8 mouse cellular contexts compared by ENCODE assay signal in the genomic region with DNA sequence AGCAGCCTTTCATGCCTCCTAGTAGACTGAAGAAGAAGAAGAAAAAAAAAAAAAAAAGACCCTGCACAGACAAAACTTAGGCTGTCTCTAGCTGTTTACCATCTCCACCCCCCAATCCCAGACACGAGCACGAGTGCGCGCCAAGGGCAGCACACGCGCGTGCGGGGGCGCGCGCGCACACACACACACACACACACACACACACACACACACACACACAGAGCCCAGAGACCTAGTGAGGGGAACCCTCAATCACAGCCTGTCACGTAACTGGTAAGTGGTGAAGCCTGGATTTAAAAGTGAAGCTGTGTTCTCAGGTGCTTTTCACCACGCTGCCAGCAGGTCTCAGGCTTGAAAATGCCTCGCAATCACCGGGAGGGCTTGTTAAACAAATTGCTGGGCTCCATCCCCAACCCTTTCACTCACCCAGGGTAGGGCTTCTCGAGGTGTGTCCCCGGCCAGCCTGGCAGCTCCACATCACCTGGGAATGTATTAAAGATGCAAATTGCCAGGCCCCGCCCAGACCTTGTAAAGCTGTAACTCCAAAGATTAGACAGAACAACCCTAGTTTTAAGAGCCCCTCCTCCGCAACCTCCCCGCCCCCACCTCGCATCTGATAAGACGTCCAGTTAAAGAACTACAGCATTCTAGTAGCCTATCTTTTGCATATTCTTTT. TPM values are rescaled to one million over a fixed set of nuclear protein-coding genes. Genes with fewer than 3 reads are reported as not detected.
DNase-seq lines count a peak whose midpoint lies in the region; ATAC-seq and TF ChIP-seq lines count a peak whose summit lies in the region.

No protein-coding gene starts in this region.

- whole genome bisulfite sequencing in heart, embryonic 10.5 days: under 1% methylated on average over 23 of the region's 23 CpGs
- WGBS in intestine, embryonic 16.5 days: 2% methylated on average over 22 of the region's 23 CpGs
- 4% methylated on average over 23 of the region's 23 CpGs for WGBS in lung, adult 2 months

- TF ChIP-seq CTCF in lung, adult 2 months (IDR thresholded peaks at IDR 0.05; ENCODE audit: insufficient read depth, low read length): no peak

- H3K36me3 ChIP-seq in heart, embryonic 10.5 days: no peaks in the 10 kb centered on the region
- H3K36me3 ChIP-seq in erythroblast, embryonic 14.5 days (ENCODE audit: control insufficient read depth): peaks cover 2% of the 10 kb centered on the region; the same call in 1 of the 2 replicates
- H3K36me3 ChIP-seq in intestine, embryonic 16.5 days (ENCODE audit: control insufficient read depth, insufficient read depth, low read length): no peaks in the 10 kb centered on the region

- peak overlapping the region; percentile 86 for H3K4me2 ChIP-seq in intestine, embryonic 16.5 days (ENCODE audit: low read depth, low read length)

- peak overlapping the region; percentile 99 for H3K4me3 ChIP-seq in heart, embryonic 10.5 days
- peak overlapping the region; percentile 92 for H3K4me3 ChIP-seq in erythroblast, embryonic 14.5 days (replicated peaks)
- H3K4me3 ChIP-seq in intestine, embryonic 16.5 days (ENCODE audit: low read length): peak overlapping the region; percentile 46
- H3K4me3 ChIP-seq in lung, adult 2 months (replicated peaks; ENCODE audit: extremely low read depth, low read depth, low read length): peak overlapping the region; percentile 36

- H3K4me1 ChIP-seq in heart, embryonic 10.5 days: peaks cover 44% of the 10 kb centered on the region
- H3K4me1 ChIP-seq in erythroblast, embryonic 14.5 days (ENCODE audit: control insufficient read depth): peaks cover 56% of the 10 kb centered on the region
- peaks cover 37% of the 10 kb centered on the region for H3K4me1 ChIP-seq in intestine, embryonic 16.5 days (ENCODE audit: control insufficient read depth, insufficient read depth, low read length)
- H3K4me1 ChIP-seq in lung, adult 2 months (ENCODE audit: control insufficient read depth, insufficient read depth, low read length): peaks cover 9% of the 10 kb centered on the region

- H3K27ac ChIP-seq in heart, embryonic 10.5 days: peak overlapping the region; percentile 98
- peak overlapping the region; percentile 73 for H3K27ac ChIP-seq in intestine, embryonic 16.5 days (ENCODE audit: low read length)

- no peaks in the 10 kb centered on the region for H3K9me3 ChIP-seq in heart, embryonic 10.5 days
- no peaks in the 10 kb centered on the region for H3K9me3 ChIP-seq in erythroblast, embryonic 14.5 days (ENCODE audit: control insufficient read depth, low read length)
- no peaks in the 10 kb centered on the region for H3K9me3 ChIP-seq in intestine, embryonic 16.5 days (ENCODE audit: control insufficient read depth, low read length)

- peak; percentile 74 for ATAC-seq in intestine, embryonic 16.5 days
- peak; percentile 47 for ATAC-seq in neutrophil, adult 5-6 weeks (ENCODE audit: extremely low read depth, insufficient number of reproducible peaks, low FRiP score, poor library complexity, severe bottlenecking)

- no peak for TF ChIP-seq POLR2A in lung, adult 2 months (IDR thresholded peaks at IDR 0.05; ENCODE audit: borderline replicate concordance, extremely low read depth, low read depth, low read length)

- peak overlapping the region; percentile 59 for H3K9ac ChIP-seq in intestine, embryonic 16.5 days (ENCODE audit: low read depth, low read length)

- H3K27me3 ChIP-seq in heart, embryonic 10.5 days (ENCODE audit: insufficient read depth, poor library complexity, severe bottlenecking): no peaks in the 10 kb centered on the region
- no peaks in the 10 kb centered on the region for H3K27me3 ChIP-seq in erythroblast, embryonic 14.5 days (ENCODE audit: control insufficient read depth)
- H3K27me3 ChIP-seq in intestine, embryonic 16.5 days (replicated peaks; ENCODE audit: control insufficient read depth, insufficient read depth, low read length): no peaks in the 10 kb centered on the region

- peak; percentile 92 for DNase-seq in heart, embryonic 10.5 days (ENCODE audit: low spot score)
- no peak for DNase-seq in heart, adult 8-10 months (ENCODE audit: low spot score)
- peak; percentile 67 for DNase-seq in brain, adult 2 months (ENCODE audit: low read depth, low spot score)
- DNase-seq in lung, adult 2 months: peak; percentile 38
- DNase-seq in frontal cortex, adult 2 months (ENCODE audit: extremely low spot score in 1 of 2, low spot score in 1 of 2): no peak

RNA-seq across cellular contexts. Expression of a gene that starts 1.7 kb away (rescaled TPM):
- polyA plus RNA-seq in heart, embryonic 10.5 days (2016; fragmentation: Nextera tagmentation; extraction: Ambion mirVana): 20.0 and 23.0 TPM in 2 replicates
- 10 to 100 TPM; 15.2 to 16.8 (median 15.9) TPM for total RNA-seq in heart, adult 8-10 months (2022)
- polyA plus RNA-seq in erythroblast, embryonic 14.5 days (2012): 0.26 and 0.39 TPM in 2 replicates
- polyA plus RNA-seq in intestine, embryonic 16.5 days (2015; fragmentation: Nextera tagmentation; extraction: Ambion mirVana): 13.9 and 15.6 TPM in 2 replicates
- 9.8 and 14.9 TPM in 2 replicates for polyA plus RNA-seq in lung, adult 2 months (2012; rRNA removed)
- 20.9 and 21.5 TPM in 2 replicates for total RNA-seq in neutrophil, adult 5-6 weeks (2017)
- 33.4 and 34.2 TPM in 2 replicates for polyA plus RNA-seq in frontal cortex, adult 2 months (2012; rRNA removed)

Comparison
In these comparisons a context has a peak if more than half of its experiments do, and no peak if none do; other contexts are left out.
1. DNase-seq: peak in heart, embryonic 10.5 days (single experiment), brain, adult 2 months (single experiment) and lung, adult 2 months (single experiment); none in heart, adult 8-10 months (single experiment) and frontal cortex, adult 2 months (0 of 2).
2. H3K4me3 ChIP-seq: peak in every context shown above with its lines; median percentile 99 in heart, embryonic 10.5 days; 92 in erythroblast, embryonic 14.5 days; 46 in intestine, embryonic 16.5 days; 36 in lung, adult 2 months.